In the genomic region with DNA sequence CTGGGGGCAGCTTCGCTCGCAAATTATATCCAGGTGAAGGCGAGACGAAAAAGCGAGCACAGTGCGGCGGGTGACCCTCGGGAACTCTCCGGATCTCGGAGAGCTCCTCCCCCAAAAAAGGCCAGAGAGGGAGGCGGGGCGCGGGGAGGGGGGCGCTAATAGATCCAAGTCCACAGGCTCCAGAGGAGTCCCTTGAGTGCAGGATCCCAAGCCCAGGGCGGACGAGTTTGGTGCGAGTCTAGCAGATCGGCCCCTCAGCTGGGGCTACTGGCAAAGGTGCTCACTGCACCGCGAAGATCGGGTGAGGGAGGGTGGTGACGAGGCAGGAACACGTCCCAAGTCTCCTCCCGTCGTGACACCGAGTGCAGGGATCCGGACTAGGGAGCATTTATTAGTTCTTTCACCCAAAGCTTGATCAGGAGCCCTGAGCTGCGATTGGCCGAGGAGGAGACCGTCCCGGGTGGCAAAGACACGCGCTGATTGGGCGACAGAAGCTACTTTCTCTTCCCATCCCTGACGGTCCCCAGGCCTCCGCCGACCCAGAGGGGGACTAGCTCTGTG, we compare ENCODE assay signal across 8 mouse cellular contexts. TPM values are rescaled to one million over a fixed set of nuclear protein-coding genes. Genes with fewer than 3 reads are reported as not detected.
DNase-seq lines count a peak whose midpoint lies in the region; ATAC-seq lines count a peak whose summit lies in the region.

A gene (minus strand): TSS at position 384 of the 561 bp plus-strand sequence.

- DNase-seq in heart, embryonic 10.5 days (ENCODE audit: low spot score) = peak; percentile 76
- DNase-seq in heart, postnatal 25 days (ENCODE audit: low spot score) = no peak
- DNase-seq in adipocyte (ENCODE audit: low spot score) = peak; percentile 82
- DNase-seq in yolk sac, embryonic 10.5 days (ENCODE audit: low spot score) = peak; percentile 67
- no peak for DNase-seq in kidney, adult 9 months
- no peak for DNase-seq in gastrocnemius, adult 8-10 months (ENCODE audit: low spot score in 2 of 2)

- no peak within 1 kb of the TSS for H3K9ac ChIP-seq in heart, embryonic 11.5 days (ENCODE audit: low read depth, low read length)
- no peak within 1 kb of the TSS for H3K9ac ChIP-seq in liver, embryonic 12.5 days

- no peaks in the 10 kb centered on the region for H3K9me3 ChIP-seq in heart, embryonic 10.5 days
- no peaks in the 10 kb centered on the region for H3K9me3 ChIP-seq in heart, embryonic 11.5 days (replicated peaks; ENCODE audit: control insufficient read depth, low read length)
- no peaks in the 10 kb centered on the region for H3K9me3 ChIP-seq in liver, embryonic 12.5 days (replicated peaks)

- no peaks in the 10 kb centered on the region for H3K36me3 ChIP-seq in heart, embryonic 10.5 days
- no peaks in the 10 kb centered on the region for H3K36me3 ChIP-seq in heart, embryonic 11.5 days (ENCODE audit: control insufficient read depth, insufficient read depth, low read length)
- H3K36me3 ChIP-seq in liver, embryonic 12.5 days = no peaks in the 10 kb centered on the region

- peaks cover 16% of the 10 kb centered on the region for H3K4me1 ChIP-seq in heart, embryonic 10.5 days
- H3K4me1 ChIP-seq in heart, embryonic 11.5 days (ENCODE audit: control insufficient read depth, insufficient read depth, low read length) = no peaks in the 10 kb centered on the region
- H3K4me1 ChIP-seq in liver, embryonic 12.5 days = peaks cover 10% of the 10 kb centered on the region; the same call in 1 of the 2 replicates

- peak within 1 kb of the TSS; percentile 55 for H3K4me3 ChIP-seq in heart, embryonic 10.5 days
- H3K4me3 ChIP-seq in heart, embryonic 11.5 days (ENCODE audit: low read depth, low read length) = peak within 1 kb of the TSS; percentile 35
- H3K4me3 ChIP-seq in liver, embryonic 12.5 days = peak within 1 kb of the TSS; percentile 29

- intact Hi-C loops in heart, postnatal 25 days (cut with DNase I) = no loop called here

- H3K4me2 ChIP-seq in heart, embryonic 11.5 days = peak within 1 kb of the TSS; percentile 57
- peak within 1 kb of the TSS; percentile 46 for H3K4me2 ChIP-seq in liver, embryonic 12.5 days

- ATAC-seq in heart, embryonic 11.5 days (replicated peaks; ENCODE audit: insufficient number of reproducible peaks, low FRiP score, low TSS enrichment) = 0 out of 2 replicates have a peak, but pooled peaks have one; percentile 15
- no peak for ATAC-seq in liver, embryonic 12.5 days

- peaks cover 98% of the 10 kb centered on the region for H3K27me3 ChIP-seq in heart, embryonic 10.5 days (ENCODE audit: insufficient read depth, poor library complexity, severe bottlenecking)
- peaks cover 97% of the 10 kb centered on the region for H3K27me3 ChIP-seq in heart, embryonic 11.5 days (ENCODE audit: control insufficient read depth, insufficient read depth, low read length)
- H3K27me3 ChIP-seq in liver, embryonic 12.5 days (replicated peaks) = peaks cover 100% of the 10 kb centered on the region

- WGBS in heart, embryonic 10.5 days = under 1% methylated on average over 37 of the region's 37 CpGs
- under 1% methylated on average over 37 of the region's 37 CpGs for WGBS in heart, embryonic 11.5 days (ENCODE audit: insufficient replicate concordance)
- WGBS in liver, embryonic 12.5 days (ENCODE audit: insufficient replicate concordance) = 2% methylated on average over 37 of the region's 37 CpGs

- no peak within 1 kb of the TSS for H3K27ac ChIP-seq in heart, embryonic 10.5 days
- no peak within 1 kb of the TSS for H3K27ac ChIP-seq in heart, embryonic 11.5 days (ENCODE audit: low read depth, low read length)
- H3K27ac ChIP-seq in liver, embryonic 12.5 days = no peak within 1 kb of the TSS

RNA-seq across cellular contexts. Expression of the gene that starts here (rescaled TPM):
- polyA plus RNA-seq in heart, embryonic 10.5 days (2016; fragmentation: Nextera tagmentation; extraction: Ambion mirVana) = 0.28 and 1.9 TPM in 2 replicates
- total RNA-seq in heart, postnatal 25 days (2021) = under 1 TPM in 1 of 2 experiments, not detected in 1; 0.06 TPM
- 0.19 and 0.24 TPM in 2 replicates for polyA plus RNA-seq in heart, embryonic 11.5 days (2014; fragmentation: Nextera tagmentation; extraction: Ambion mirVana)
- 0.04 TPM in 1 of 2 replicates, not detected in the other for polyA plus RNA-seq in liver, embryonic 12.5 days (2016; fragmentation: Nextera tagmentation; extraction: Ambion mirVana)
- total RNA-seq in gastrocnemius, adult 8-10 months (2022) = not detected

Comparison
In these comparisons a context has a peak if more than half of its experiments do, and no peak if none do; other contexts are left out.
1. DNase-seq: peak in heart, embryonic 10.5 days (single experiment), adipocyte (single experiment) and yolk sac, embryonic 10.5 days (single experiment); none in heart, postnatal 25 days (single experiment), kidney, adult 9 months (single experiment) and gastrocnemius, adult 8-10 months (0 of 2).
2. Peak in ATAC-seq, H3K4me3 ChIP-seq and H3K4me2 ChIP-seq in heart, embryonic 11.5 days; RNA of the gene not detected or under 1 TPM.
3. Peak in every context shown above with its lines, with median percentiles within 50 percentile points of each other: H3K4me3 ChIP-seq.